Mouse (Mus musculus) NIH3T3 (cell line): ENCODE data around the gene Sdr42e1.

Source experiments
- DNase-seq: peaks from one replicate; pipeline ENCODE4 v3.0.0-alpha.2; 2012; ENCODE audit warnings: low read depth

Gene Sdr42e1

DNA sequence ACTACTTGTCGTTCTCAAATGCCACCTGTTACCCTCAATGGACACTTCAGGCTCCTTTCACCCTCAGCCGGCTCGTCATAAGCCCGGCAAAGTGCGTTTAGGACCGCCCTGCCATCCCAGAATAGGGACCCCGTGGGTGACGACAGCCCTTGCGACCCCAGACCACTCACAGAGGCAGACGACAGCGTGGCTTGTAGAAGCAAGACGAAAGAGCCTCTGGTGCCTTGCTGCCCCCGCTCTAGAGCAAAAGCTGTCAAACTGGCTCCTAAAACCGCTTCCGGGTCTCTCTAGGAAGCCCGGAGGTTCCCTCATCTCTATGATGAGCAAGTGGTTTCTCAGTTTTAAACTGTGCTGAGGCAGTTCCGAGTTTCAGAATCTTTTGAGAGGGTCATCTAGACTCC is at the start of gene Sdr42e1:
Sdr42e1 (minus strand) TSS at position 260 of the 401 bp plus-strand sequence.
- no peak for DNase-seq

DNA sequence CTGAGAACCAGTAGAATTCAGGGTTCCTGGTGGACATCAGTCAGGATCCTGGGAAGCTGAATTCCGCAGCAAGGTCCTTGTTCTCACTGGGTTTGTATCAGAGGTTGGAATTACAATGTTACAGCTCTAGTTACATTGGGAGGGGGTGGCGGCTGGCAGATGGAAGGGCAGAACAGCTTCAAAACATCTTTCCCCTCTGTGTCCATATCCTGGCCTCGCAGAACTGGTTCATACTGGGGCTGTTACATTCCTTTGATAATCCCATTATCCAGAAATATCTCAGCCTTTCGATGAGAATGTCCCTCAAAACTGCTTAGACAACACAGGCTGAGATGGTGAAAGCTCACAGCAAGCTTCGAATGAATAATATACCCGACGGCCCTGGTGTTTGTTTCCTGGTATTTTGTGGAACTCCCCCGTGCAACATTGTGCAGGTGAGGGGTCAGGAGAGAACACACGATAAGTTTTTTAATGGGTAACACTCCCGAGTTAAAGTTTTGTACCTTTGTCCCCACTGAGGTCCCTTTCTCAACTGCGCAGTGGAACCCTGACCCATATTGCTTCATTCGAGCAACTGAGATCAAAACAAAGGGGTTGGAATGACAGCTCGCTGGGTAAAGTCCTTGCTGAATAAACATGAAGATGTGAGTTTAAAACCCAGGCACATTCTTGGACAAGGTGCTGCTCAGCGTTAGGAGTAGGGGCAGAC is 44.8 kb upstream of the Sdr42e1 start:
- DNase-seq = no peak

DNA sequence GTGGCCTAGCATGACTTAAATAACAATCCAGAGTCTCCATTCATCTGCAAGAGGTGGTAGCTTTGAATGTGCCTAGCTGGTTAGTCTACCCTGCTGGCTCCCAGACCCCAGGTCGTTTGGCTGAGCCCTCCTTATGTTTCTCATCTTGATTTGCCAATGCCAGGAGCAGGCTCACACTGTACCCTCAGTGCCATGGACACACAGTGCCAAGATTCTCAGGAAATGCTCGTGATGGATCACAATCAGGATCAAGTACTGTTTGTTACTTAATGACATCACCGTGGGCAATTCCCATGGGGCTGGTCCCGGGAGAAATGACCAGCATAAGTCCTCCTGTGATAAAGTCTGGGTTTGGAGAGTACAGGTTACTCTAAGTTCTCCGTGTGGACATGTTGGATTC is 42.4 kb upstream of the Sdr42e1 start:
- DNase-seq = no peak

DNA sequence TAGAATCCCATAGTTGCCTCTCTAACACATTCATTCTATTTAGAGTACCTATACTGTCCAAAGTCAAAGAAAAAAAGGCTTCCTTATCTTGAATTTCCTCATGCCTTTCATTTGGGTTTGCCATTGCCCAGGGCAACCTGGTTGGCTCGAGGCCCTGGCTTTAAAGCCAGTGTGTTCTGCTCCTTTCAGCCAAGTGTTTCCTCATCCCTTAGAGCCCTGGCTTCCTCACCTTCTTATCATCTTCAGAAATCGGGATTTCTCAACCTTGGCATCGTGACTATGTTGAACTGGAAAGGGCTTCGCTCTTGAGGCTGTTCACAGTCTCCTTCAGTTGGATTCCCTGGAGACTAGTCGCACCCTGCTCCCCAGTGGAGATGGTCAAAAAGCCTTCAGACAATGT is 41.1 kb upstream of the Sdr42e1 start:
- DNase-seq = no peak

DNA sequence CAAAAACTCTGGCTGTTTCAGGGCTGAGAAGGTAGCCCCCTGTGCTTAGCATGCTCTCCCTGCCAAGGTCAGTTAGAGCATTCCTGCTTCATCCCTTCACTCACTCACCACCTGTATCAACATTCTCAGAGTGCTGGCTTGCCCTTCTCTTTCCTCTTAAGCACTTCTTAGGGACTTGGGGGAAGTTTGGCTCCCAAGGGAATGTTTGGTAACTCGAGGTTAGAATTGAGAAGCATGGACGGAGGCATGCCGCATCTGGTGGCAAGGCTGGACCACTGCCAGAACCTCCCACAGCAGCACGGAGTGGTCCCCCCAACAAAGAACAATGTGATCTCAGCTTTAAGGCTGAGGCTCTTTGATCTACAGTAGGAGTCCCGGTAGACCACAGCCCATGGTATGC is 38.7 kb upstream of the Sdr42e1 start:
- no peak for DNase-seq

DNA sequence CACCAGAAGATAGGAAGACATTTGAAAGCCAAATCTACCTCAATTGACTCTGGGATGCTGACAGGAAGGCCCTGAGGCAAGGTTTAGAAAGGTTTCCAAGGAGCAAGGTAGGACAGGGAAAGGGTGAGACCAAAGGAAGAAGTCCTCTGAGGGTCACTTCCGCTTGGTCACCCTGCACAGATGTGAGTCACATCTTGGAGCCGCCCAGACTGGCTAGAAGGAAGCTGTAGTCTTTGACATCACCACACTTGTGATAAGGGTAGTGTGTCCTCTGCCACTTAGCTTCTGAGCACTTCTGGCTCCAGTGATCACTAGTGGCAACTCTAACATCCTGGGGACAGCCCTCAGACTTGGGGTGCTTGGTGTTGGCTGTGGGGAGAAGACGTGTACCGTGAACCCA is 32.7 kb upstream of the Sdr42e1 start:
- no peak for DNase-seq

DNA sequence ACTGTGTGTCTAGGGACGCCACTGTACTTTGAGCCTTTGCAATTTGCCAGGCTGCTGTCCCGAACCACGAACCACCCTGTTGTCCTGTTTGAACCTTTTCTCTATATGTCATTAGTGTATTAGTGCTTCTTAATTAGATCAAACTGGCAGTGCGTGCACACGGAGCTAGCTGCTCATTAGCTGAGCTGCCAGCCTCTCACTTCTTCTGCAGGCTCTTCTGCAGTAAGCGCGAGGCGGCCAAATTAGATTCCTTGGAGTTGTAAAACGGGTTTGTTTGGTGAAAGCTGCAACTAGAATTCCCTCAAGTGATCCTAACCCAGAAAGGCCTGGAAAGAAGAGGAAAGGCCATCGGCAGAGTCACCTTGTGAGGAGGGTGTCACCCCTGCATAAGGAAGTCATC is 29.2 kb upstream of the Sdr42e1 start:
- no peak for DNase-seq

DNA sequence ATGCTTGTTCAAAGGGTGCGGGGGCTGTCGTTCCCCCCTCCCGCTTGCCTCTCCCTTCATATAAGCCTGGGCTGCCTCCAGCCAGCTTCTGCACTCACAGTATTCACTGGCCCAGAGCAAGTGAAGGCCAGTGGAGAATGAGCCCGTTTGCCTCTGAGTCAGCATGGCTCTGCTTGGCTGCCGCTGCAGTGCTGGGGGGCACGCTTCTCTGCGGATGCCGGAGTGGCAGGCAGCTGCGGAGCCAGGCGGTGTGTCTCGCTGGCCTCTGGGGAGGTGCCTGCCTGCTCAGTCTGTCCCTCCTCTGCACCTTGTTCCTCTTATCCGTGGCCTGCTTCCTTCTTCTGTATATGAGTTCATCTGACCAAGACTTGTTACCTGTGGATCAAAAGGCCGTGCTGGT is 28.4 kb upstream of the Sdr42e1 start, which contains the start of gene Hsd17b2:
Hsd17b2 (plus strand) TSS at position 46 of the 400 bp plus-strand sequence.
- DNase-seq = no peak

DNA sequence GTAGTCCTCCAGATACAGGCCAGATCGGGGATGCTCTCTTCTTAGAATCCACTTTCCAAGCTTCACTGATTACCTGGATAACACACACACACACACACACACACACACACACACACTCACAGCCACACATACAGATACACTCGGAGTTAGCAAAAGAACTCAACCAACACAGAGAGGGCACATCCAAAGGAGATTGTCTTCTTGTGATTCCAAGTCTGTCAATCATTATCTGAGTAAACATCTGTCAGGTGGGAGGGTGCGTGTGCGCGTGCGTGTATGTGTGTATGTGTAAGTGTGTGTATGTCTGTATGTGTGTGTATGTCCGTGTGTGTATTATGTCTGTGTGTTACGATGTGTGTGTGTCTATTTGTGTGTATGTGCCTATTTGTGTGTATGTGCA is 27.8 kb upstream of the Sdr42e1 start:
- no peak for DNase-seq

DNA sequence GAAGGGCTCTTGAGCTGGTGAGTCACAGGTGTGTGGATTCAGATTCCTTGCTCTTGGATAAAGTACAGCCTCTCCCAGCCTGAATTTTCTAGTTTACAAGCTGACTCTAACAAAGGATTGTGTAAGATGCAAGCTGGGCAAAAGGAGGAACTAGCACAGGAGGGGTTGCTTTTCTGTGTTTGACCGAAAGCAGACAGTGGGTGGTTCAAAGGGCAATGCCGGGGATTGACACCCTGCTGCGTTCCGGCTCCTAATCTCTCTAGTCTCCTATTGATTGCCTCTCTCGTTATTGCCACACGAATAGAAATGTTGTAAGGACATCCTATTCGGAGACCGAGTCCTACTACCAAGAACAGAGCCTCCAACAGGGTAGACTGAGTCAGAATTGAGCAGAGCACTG is 27.2 kb upstream of the Sdr42e1 start:
- DNase-seq = no peak

DNA sequence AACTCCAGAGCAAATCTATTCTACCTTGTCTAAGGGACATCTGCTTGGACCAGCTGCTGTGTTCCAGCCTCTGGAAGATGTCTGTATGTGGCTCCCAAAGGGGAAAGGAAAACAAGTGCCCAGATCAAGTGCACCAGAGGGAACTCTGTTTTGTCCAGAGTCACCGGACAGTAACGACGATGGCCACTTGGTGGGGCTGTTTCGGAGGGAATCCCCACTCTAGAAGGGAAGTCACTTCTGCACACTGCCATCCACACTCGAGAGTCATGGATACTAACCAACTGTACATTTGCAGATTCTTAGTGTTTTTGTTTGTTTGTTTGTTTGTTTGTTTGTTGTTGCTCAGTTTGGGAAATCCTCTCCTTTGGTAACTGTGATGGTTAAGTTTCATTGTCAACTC is 23.8 kb upstream of the Sdr42e1 start:
- DNase-seq = peak; percentile 8

DNA sequence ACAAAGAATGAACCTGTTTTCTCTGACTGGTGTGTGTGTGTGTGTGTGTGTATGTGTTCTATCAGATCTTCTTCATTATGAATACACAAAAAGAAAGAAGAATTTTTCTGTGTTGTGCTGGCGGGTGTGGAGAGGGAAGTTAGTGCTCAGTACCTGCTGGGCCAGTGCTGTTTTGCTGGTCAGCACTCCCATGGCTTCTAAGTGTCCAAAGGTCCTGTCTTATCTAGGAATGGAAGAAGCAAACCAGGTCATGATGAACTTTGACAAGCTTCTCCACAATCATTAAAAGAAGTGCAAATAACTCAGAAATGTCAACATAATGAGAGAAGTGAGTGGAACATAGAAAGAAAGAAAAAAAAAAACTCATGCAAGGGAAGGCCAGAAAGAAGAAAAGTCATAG is 22.1 kb upstream of the Sdr42e1 start:
- DNase-seq = no peak

DNA sequence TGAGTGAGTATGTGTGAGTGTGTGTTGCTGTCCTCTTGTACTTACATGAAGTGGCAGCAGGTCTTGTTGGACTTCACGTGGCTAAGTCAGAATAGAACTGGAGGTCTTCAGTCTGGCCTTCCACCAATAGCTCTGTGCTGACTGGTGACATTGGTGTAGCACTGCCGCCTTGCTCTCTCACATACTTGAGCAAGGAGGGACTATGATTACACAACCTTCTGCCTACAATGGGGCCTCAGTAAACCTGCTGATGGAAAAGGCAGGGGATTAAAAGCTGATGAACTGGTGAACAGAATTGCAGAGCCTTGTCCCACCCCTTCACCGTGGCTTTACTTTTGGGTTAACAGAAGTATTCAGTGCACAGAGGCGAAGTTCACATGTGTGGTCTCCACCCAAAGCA is 18.6 kb upstream of the Sdr42e1 start:
- no peak for DNase-seq

DNA sequence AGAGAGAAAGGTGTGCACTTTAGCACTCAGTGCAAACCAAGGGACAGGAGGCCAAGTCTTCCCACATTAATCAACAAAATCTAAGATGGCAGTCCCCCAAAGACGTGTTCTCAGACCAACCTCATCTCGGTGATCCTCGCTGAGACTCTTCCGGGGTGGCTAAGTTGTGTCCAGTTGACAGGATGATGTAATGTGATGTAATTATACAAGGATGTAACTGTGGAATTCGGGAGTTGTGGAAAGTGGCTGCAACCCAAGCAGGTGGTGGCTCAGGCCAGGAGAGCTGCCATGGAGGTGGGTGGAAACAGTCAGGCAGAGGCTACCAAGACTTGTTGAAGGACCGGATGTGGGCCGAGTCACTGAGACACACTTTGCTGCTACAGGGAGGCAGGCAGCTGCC is 14.4 kb upstream of the Sdr42e1 start:
- DNase-seq = no peak

DNA sequence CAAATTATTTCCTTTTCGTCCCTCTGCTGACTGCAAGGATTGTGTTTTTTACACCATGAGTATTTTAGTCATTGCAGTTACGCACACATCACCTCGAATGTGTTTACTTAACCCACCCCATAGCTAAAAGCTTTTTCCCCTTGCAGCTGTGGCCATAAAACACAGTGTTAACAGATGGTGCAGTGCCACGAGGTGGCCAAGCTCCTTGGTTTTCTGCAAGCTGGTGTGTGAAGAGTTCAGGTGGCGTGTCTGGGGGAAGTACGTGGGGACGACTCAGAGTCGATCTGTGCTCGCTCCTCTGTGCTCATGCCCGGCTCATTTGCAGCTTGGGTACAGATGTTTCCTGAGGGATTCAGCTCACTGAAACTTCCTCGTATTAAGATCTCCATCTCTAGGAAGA is 11.0 kb upstream of the Sdr42e1 start:
- no peak for DNase-seq

DNA sequence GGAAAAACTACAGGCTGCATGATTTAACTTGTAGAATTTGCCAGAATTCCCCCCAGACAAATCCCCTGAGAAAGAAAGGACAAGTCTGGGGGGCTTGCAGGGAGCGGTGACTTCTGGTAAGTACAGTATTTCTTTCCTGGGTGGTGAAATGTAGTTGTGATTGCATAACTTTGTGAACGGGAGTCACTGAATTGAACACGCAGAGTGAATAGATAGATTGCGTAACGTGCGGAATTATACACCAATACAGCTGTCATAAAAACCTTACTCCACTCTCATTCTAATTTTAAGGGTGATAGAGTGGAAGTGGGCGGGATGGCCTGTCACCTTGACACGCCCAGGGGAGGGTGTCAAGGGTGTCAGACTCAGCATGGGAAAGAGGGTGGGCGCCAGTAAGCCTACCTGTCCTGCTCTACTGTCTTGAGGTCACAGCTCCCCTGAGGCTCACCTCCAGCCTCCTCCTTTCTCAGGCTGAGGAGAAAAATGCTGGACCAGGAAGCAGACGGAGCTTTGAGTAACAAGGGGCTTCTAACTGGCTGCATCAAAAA is 10.5 kb upstream of the Sdr42e1 start:
- peak; percentile 8 for DNase-seq

DNA sequence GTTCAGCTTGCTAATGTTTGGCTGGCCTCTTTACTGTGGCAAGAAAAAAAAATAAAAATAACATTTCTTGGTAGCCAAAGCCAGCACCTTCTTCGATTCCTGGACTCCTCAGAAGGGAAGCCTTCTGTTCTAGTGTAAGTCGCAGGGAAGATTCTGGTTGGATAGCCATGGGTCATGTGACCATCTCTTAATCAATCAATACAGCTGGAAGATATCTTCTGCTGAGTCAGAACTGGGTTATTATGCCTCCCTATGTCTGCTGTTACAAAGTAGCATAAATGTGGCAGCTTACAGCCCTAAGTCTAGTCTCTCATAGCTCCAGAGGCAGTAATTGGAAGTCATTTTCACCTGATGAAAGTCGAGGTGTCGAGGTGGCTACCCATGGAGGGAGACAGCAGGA is 5.2 kb upstream of the Sdr42e1 start:
- no peak for DNase-seq

DNA sequence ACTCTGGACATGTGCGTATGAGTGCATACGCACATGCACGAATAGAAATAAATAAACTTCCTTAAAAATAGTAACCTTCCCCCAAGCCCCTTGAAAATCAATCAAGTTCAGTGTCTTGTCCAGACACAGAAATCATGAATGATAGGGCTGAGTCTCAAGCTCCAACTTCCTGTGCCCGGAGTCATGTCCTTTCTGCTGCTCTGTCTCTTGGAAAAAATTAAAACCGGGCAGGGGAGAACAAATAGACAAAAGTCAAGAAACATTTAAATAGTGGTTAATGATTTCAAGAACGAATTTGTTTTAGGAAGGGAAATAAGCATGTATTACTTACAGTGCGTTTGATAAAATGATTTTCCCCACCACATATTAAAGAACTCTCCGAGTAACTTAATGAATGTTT is 3.5 kb upstream of the Sdr42e1 start:
- no peak for DNase-seq

DNA sequence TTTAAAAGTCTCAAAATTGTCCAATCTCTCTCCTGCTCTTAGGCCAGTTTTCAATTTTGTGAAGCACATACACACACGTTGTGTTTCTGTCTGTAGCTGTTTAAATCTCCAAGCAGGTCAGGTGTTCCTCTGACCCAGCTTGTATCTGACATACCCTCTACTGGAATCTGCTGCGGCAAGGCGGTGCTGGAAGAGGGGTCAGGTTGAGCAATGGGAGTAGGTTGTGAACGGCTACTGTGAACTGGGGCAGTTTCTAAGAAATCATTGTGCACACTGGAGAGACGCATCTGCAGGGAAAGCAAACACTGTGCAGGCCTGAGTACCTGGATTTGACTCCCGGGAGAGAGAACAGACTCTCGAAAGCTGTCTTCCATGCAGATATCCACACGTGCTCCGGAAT is 3.0 kb upstream of the Sdr42e1 start:
- DNase-seq = no peak

DNA sequence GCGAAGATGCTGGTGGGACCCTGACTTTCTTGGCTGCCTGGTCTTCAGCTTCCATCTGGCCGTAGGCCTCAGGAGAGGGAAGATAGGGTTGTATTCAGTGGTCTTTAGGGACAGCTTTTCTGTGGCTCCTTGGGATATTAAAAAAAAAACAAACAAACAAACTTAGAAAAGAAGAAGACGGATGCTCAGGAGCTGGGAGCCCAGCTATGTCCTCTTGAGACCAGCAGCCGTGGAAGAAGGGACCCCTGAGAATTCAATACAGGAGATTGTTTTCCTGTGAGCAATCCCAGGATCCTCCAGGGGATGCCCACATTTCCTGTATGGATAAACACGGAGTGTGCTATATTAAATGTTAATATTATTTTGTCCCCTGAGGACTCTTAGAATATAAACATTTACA is 1.7 kb upstream of the Sdr42e1 start:
- DNase-seq = no peak

DNA sequence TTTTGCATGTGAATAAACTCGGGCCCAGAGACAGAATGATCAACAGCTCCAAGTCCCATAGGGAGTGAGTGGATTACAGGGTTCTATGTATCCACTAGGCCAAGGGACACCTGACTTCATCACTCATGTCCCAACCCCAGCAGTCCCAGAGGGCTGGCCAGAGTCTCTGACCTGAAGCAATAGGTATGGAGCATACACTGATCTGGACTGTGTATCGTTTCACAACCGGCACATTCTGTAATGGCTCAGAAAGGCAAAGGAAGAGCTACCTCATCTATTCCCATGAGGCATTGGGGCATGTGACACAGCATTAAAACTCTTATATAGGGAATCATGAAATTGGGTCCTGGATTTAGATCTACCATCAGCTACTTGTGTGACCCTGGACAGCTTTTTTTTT is 931 bp downstream of the Sdr42e1 start:
- DNase-seq = no peak

DNA sequence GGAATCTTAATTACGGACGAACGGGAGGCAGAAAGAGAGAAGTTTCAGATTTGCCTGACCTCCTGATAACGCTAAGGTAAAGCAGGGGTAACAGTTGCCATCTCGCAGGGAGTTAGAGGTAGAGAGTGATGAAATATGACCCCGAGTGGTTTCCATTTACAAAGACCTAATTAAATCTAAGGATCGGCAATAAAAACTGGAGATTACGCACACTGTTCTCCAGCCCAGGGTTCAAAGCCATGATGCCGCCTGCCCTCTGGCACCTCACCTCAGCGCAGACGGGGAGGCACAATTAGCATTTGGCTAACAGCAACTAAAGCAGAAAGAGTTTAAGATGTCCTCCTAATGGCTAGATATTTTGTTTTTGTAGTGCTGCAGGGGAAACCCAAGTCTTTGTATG is 3.0 kb downstream of the Sdr42e1 start:
- DNase-seq = no peak

DNA sequence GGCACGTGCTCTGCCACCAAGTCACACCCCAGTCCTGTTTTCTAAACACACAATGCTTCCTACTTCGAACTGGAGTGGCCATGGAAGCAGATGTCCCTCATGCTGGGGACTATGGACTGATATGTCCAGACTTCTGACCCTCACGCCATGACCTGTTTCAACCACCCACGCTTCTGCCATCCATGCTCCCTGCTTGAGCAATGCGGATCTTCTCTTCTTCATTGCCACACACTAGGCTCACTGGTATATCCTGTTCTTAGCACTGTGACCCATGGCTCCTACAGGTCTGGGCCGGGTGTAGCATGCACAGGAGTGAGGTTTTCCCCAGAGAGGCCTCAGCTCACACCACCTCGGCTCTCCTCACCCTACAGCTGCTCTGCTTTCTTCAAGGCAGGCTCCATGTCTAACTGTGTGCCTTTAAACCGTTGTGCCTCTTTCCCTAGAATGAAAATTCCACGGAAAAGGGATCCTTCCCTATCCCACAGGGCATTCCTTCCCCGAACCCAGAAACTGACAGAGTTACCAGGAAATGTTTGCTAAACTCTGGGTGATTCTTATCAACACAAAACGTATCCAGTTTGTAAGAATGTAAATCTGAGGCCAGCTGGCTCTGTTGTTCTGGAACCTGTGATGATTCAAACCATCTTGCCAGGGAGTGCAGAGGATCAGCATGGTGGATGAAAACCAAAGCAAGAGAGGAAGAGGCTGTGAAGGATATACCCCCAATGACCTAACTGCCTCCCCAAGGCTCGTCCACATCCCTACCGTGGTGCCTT is 6.0 kb downstream of the Sdr42e1 start:
- no peak for DNase-seq
